ENCODE assay signal across 1 mouse cellular context in genomic region chr7:19749389-19750216, GRCm38 (mm10).
A peak's percentile ranks its signal among the peaks of the same experiment; 100 is the strongest.
TF ChIP-seq lines count a peak whose summit lies in the region.

No protein-coding gene starts in this region.

TF ChIP-seq in CH12.LX, 34 proteins besides CTCF, POLR2A, EP300 and RAD21:
- peak; percentile 23 for TF ChIP-seq SIN3A (IDR thresholded peaks at IDR 0.05; ENCODE audit: low read length)
- TF ChIP-seq MYC (IDR thresholded peaks at IDR 0.05; ENCODE audit: low read depth, low read length) = 0 out of 2 replicates have a peak, but pooled peaks have one; percentile 41
- peak; percentile 44; the same call in 1 of the 2 replicates for TF ChIP-seq MEF2A (IDR thresholded peaks at IDR 0.05; ENCODE audit: borderline replicate concordance, low read depth, low read length)
- no peak for TF ChIP-seq GABPA (IDR thresholded peaks at IDR 0.05; ENCODE audit: insufficient replicate concordance, low read depth, low read length)
- no peak for TF ChIP-seq MAFK (IDR thresholded peaks at IDR 0.05; ENCODE audit: insufficient replicate concordance, low read length)
- peak; percentile 63; the same call in 1 of the 2 replicates for TF ChIP-seq MAZ (IDR thresholded peaks at IDR 0.05; ENCODE audit: low read depth, low read length)
- TF ChIP-seq ZKSCAN1 (IDR thresholded peaks at IDR 0.05; ENCODE audit: borderline replicate concordance, low read depth, low read length) = no peak
- TF ChIP-seq CHD1 (IDR thresholded peaks at IDR 0.05; ENCODE audit: low read depth, low read length) = no peak
- 0 out of 2 replicates have a peak, but pooled peaks have one; percentile 37 for TF ChIP-seq TBP (conservative IDR thresholded peaks at IDR 0.05; ENCODE audit: low read depth, low read length)
- TF ChIP-seq ETS1 (conservative IDR thresholded peaks at IDR 0.05; ENCODE audit: low read depth, low read length) = no peak
- peak; percentile 59 for TF ChIP-seq HCFC1 (IDR thresholded peaks at IDR 0.05; ENCODE audit: low read depth, low read length)
- TF ChIP-seq MXI1 (IDR thresholded peaks at IDR 0.05; ENCODE audit: low read depth, low read length) = peak; percentile 73; the same call in 1 of the 2 replicates
- TF ChIP-seq E2F4 (IDR thresholded peaks at IDR 0.05; ENCODE audit: insufficient replicate concordance, low read depth, low read length) = no peak
- no peak for TF ChIP-seq JUN (IDR thresholded peaks at IDR 0.05; ENCODE audit: insufficient read depth, low read depth, low read length)
- TF ChIP-seq SMC3 (IDR thresholded peaks at IDR 0.05; ENCODE audit: low read depth, low read length) = peak; percentile 35
- TF ChIP-seq NELFE (IDR thresholded peaks at IDR 0.05; ENCODE audit: low read depth, low read length) = 0 out of 2 replicates have a peak, but pooled peaks have one; percentile 40
- no peak; the same call in 1 of the 2 replicates for TF ChIP-seq NRF1 (IDR thresholded peaks at IDR 0.05; ENCODE audit: low read depth, low read length)
- peak; percentile 49; the same call in 1 of the 2 replicates for TF ChIP-seq MAX (IDR thresholded peaks at IDR 0.05; ENCODE audit: low read length)
- TF ChIP-seq UBTF (IDR thresholded peaks at IDR 0.05; ENCODE audit: low read depth, low read length) = no peak
- TF ChIP-seq ELF1 (IDR thresholded peaks at IDR 0.05; ENCODE audit: low read depth, low read length) = peak; percentile 84
- TF ChIP-seq TCF12 (IDR thresholded peaks at IDR 0.05; ENCODE audit: low read depth, low read length) = peak; percentile 10; the same call in 1 of the 2 replicates
- no peak for TF ChIP-seq ZNF384 (IDR thresholded peaks at IDR 0.05; ENCODE audit: low read depth, low read length)
TF ChIP-seq in CH12.LX: peak in this region for 12.
